Mouse (Mus musculus) gastrocnemius, postnatal 36 days (tissue): ENCODE measurements around the gene Sgip1. TPM values are rescaled to one million over a fixed set of nuclear protein-coding genes. Genes with fewer than 3 reads are reported as not detected.

Source experiments
- DNase-seq, 2 experiments: peaks; one replicate each; pipeline ENCODE4 v3.0.0; 2022
- intact Hi-C: fragments of 180-260 bp; cut with DNase I; formaldehyde crosslinking; loops from one replicate; pipeline ENCODE4 v1.15.1; 2025
- total RNA-seq, 2 experiments: library from RNA; stranded (reverse); gene quantifications; 2 replicates each; pipeline ENCODE4 v1.2.3; 2021

Sgip1 gene
- total RNA-seq, 2 experiments from 2014 or later: 0.86 to 1.3 TPM

- no peak for DNase-seq
- intact Hi-C loops: no loop called here
These were observed 32.7 kb downstream of the Sgip1 start for GRCm38 (mm10) chr4:102773841-102774240.

- intact Hi-C loops: no loop called here
- no peak for DNase-seq
These were observed 33.5 kb downstream of the Sgip1 start for GRCm38 (mm10) chr4:102774549-102774948.

GRCm38 (mm10) chr4:102775596-102776270, 34.6 kb downstream of the Sgip1 start:
- no peak for DNase-seq
- intact Hi-C loops: no loop called here

GRCm38 (mm10) chr4:102779902-102780301, 38.8 kb downstream of the Sgip1 start:
- intact Hi-C loops: no loop called here
- DNase-seq: no peak

GRCm38 (mm10) chr4:102783063-102783748, 42.1 kb downstream of the Sgip1 start:
- DNase-seq: no peak

GRCm38 (mm10) chr4:102785158-102785557, 44.1 kb downstream of the Sgip1 start:
- intact Hi-C loops: no loop called here
- DNase-seq: no peak

More at GRCm38 (mm10) chr4:102783063-102783748, 42.1 kb downstream of the Sgip1 start:
- intact Hi-C loops: no loop called here

GRCm38 (mm10) chr4:102792100-102792790, 51.1 kb downstream of the Sgip1 start:
- DNase-seq: peak; percentile 51 to 58
- intact Hi-C loops: no loop called here

- no peak for DNase-seq
- intact Hi-C loops: no loop called here
These were observed 60.4 kb downstream of the Sgip1 start for GRCm38 (mm10) chr4:102801471-102801870.

- intact Hi-C loops: no loop called here
These were observed 60.8 kb downstream of the Sgip1 start for GRCm38 (mm10) chr4:102801936-102802335.

GRCm38 (mm10) chr4:102804611-102805010, 63.5 kb downstream of the Sgip1 start:
- no peak for DNase-seq
- intact Hi-C loops: no loop called here

More at GRCm38 (mm10) chr4:102801936-102802335, 60.8 kb downstream of the Sgip1 start:
- DNase-seq: no peak

GRCm38 (mm10) chr4:102806987-102807386, 65.9 kb downstream of the Sgip1 start:
- intact Hi-C loops: no loop called here
- no peak for DNase-seq

GRCm38 (mm10) chr4:102808258-102808657, 67.2 kb downstream of the Sgip1 start:
- no peak for DNase-seq
- intact Hi-C loops: no loop called here

- no peak for DNase-seq
- intact Hi-C loops: no loop called here
These were observed 68.2 kb downstream of the Sgip1 start for GRCm38 (mm10) chr4:102809296-102809695.

GRCm38 (mm10) chr4:102810277-102810676, 69.2 kb downstream of the Sgip1 start:
- intact Hi-C loops: no loop called here

GRCm38 (mm10) chr4:102811007-102811805, 70.1 kb downstream of the Sgip1 start:
- intact Hi-C loops: no loop called here
- DNase-seq: no peak

More at GRCm38 (mm10) chr4:102810277-102810676, 69.2 kb downstream of the Sgip1 start:
- no peak for DNase-seq

- no peak for DNase-seq
- intact Hi-C loops: no loop called here
These were observed 72.2 kb downstream of the Sgip1 start for GRCm38 (mm10) chr4:102813346-102813745.

GRCm38 (mm10) chr4:102821786-102822185, 80.7 kb downstream of the Sgip1 start:
- intact Hi-C loops: no loop called here
- DNase-seq: no peak

- DNase-seq: no peak
- intact Hi-C loops: no loop called here
These were observed 83.4 kb downstream of the Sgip1 start for GRCm38 (mm10) chr4:102824494-102824893.

GRCm38 (mm10) chr4:102826159-102826558, 85.1 kb downstream of the Sgip1 start:
- intact Hi-C loops: no loop called here
- no peak for DNase-seq

GRCm38 (mm10) chr4:102828518-102828917, 87.4 kb downstream of the Sgip1 start:
- intact Hi-C loops: no loop called here
- DNase-seq: no peak

- DNase-seq: no peak
- intact Hi-C loops: no loop called here
These were observed 92.1 kb downstream of the Sgip1 start for GRCm38 (mm10) chr4:102833191-102833590.
